Mouse (Mus musculus) cerebellum, adult 2 months (tissue): ENCODE data around the gene Pawr.

Source experiments
- CTCF ChIP-seq: fragments of 200-500 bp; IDR thresholded peaks from 2 replicates; pipeline ENCODE4 v1.5.1; 2011; ENCODE audit warnings: low read depth, mild to moderate bottlenecking, control low read depth, low read length, moderate library complexity, borderline replicate concordance; ENCODE audit not compliant: insufficient read depth
- POLR2A ChIP-seq: fragments of 200-500 bp; IDR thresholded peaks from 2 replicates; pipeline ENCODE4 v1.6.1; 2011; ENCODE audit warnings: low read length, control low read depth, borderline replicate concordance; ENCODE audit not compliant: insufficient read depth

DNA sequence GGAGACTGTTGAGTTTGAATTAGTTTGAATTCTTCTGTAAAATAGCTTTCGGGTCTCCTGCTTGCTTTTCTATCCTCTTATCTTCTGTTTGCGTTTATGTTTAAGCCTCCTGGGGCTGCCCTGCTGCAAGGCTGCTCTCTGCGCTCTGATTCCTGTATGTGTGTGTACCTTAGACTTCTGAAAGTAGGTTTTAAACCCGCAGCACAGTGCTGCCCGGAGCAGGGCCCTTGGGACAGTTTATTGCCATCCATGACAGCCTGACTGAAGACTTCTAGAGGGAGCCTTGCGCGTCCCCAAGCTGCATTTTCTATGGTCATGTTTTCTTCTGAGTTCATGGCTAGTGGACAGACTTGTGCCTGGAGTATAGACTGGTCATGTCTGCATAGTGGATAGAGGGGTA, 74.0 kb downstream of the Pawr start:
- TF ChIP-seq CTCF (no peak), POLR2A (no peak)
